Mouse (Mus musculus) erythroblast, embryonic 14.5 days (primary cell): Measurements from ENCODE around the gene Parp9.

Experiments used
- GATA1 ChIP-seq: IDR thresholded peaks from 2 replicates; pipeline ENCODE4 v1.6.1; 2012; ENCODE audit warnings: low read length, inconsistent platforms, mixed read lengths
- TAL1 ChIP-seq: IDR thresholded peaks from 3 replicates; pipeline ENCODE4 v1.6.1; 2012; ENCODE audit warnings: low read length, inconsistent platforms, mixed read lengths

DNA sequence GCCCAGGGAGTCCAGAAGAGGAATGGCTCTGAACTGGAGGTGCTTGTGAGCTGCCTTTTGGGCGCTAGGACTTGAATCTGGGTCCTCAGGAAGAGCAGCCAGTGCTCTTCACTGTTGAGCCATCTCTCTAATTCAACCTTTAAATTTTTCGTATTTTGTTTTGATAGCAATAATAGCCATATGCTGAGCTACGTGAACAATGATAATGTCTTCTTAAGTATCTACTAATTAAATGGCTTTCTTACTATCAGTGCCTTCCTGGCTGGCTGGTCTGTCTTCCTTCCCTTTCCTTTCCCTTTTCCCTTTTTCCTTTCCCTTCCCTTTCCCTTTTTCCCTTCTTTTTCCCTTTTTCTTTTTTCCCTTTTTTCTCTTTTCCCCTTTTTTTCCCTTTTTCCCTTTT, 70.1 kb downstream of the Parp9 start:
- TF ChIP-seq TAL1 (no peak), GATA1 (no peak)
